Mouse (Mus musculus) retina, postnatal 7 days (tissue): Measurements from ENCODE around the gene Prex1.
"Not testable (repeated sequence)": the region's sequence is repeated elsewhere in the genome, so short reads cannot be mapped to it uniquely, and the experiment has no call there.

ENCODE experiments used
- DNase-seq: peaks from one replicate; pipeline ENCODE4 v3.0.0-alpha.2; 2012; ENCODE audit warnings: low read depth, low spot score

Gene Prex1

DNA sequence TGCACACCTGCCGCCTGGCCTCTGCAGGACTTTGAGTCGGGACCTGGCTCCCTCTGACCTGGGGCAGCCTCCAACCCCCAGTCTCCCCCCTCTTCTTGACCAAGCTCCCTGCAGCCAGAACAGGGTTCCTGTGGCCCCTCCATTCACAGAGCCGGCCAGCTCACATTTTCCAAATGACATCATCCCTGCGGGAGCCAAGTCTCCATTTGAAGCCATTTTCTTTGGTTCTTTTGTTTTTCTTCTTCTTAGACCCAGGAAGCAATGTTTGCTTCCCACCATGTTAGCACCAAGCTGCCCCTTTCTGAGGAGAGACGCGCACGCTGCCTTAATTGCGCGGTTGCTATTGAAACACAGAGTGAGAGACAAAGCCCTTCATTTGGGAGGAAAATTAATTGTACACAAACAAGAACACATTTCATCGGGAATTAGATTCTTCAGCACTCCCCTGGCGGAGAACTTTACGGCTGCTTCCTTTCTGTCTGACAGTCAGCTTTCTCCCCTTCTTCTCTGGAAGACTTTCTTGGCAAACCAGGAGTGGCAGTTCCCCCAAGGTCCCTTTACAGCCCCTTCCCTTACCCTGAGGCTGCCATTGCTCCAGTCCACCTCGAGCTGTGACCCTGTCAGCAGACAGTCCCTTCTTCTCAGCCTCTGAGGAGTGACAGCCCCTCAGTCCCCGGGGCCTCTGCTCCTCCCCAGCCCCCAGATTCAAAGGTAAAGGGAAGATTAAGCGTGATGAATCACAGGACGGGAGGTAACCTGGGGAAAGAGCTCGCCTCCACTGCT is 196.0 kb downstream of the Prex1 start:
- not testable (repeated sequence) for DNase-seq

DNA sequence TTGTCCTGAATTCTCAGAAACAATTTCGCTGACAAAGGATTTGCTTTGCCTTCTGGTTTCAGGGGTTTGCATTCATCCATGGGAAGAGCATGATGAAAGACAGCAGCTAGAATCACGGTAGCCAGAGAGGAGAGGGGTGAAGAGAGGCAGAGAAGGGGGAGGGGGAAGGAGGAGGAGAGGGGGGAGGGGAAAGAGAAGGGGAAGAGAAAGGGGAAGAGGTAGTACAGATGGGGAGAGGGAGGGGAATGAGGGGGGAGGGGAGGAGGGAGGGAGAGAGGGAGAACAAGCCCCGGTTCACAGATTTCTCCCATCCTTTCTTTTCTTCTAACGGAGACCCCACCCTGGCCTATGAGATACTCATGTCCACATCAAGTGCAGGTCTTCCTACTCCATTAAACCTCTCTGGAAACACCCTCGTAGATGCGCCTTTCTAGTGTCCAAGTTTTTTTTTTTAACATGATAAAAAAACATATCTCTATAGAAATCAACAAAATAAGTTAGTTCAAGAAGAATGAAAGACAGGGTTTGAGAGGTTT is 196.7 kb downstream of the Prex1 start:
- DNase-seq: no peak
